Mouse (Mus musculus) embryo, embryonic 11 days (tissue): ENCODE measurements at regions not wholly inside any gene's neighbourhood (a gene's known extent, or its start where the extent isn't known, plus 50 kb on each side); places are given as distances from the start of the nearest gene placed in this dataset.

Source experiments
- DNase-seq: peaks from one replicate; pipeline ENCODE4 v3.0.0-alpha.2; 2015

DNA sequence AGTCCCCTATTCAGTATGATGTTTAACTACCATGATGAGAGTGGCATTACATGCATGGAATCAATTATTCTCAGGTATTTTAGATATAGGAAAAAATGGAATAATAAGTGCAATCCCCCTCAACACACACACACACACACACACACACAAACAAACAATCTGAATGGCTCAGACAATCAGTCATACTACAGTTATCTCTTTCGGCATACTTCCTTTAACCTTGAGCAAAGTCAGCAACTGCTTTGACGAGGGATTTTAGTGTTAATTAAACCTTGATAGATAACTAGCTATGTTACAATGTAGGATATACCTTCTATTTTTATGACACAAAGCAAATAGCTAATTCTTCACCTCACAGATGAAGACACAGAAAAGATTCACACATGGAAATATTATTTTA is 312.1 kb downstream of the Tex13c3 start:
- no peak for DNase-seq

- DNase-seq, result no peak
Observed at GRCm38 (mm10) chrX:19168546-19168945, 312.6 kb downstream of the Tex13c3 start.

DNA sequence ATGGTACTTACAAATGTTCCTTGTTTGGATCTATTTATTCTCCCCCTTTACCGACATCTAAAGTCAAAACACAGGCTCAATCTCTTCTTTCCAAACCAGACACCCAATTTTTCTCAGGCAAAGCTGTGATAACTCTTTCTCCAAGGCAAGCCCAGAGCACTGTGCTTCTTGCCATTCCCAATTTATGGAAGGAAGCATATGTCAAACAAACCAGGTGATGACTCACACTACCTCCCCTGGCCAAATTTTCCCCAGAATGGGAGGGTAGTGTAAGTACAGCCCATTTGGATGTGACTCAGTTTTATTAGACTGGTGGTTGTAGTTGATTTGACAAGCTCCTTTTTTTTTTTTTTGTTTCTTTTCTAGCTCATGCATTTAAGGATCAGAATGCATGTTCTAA is 313.0 kb downstream of the Tex13c3 start:
- no peak for DNase-seq

DNA sequence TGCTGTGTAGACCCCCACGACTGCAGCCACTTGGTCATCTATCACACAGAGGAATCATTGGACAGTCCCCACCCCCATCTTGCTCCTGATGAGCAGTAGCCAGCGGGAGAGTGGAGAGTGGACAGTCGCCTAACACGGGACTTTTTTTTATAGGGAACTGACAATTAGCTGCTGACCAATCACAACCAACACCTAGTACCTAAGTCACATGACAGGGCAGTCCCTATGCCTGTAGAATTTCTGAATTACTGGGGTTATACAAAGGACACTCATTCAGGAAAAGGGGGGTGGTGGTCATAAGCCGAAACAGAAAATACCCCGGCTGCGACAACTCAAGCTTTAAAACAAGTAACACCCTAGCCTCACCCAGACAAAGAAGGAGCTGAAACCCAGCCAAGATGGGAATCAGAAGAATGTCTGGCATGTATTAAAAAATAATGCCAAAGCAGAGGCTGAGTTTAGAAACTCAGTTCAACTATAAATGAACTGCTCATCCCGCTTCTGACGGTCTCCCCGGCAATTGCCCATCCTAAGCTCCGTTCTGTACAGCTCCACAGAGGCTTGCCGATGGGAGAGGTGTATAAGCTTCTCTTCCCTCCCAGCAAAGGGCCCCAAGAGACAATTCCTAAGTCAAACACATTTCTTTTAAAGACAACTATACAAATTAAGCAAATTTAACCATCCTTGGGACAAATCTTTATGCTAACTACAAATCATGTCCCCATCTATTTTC is 313.8 kb downstream of the Tex13c3 start:
- peak; percentile 13 for DNase-seq

DNA sequence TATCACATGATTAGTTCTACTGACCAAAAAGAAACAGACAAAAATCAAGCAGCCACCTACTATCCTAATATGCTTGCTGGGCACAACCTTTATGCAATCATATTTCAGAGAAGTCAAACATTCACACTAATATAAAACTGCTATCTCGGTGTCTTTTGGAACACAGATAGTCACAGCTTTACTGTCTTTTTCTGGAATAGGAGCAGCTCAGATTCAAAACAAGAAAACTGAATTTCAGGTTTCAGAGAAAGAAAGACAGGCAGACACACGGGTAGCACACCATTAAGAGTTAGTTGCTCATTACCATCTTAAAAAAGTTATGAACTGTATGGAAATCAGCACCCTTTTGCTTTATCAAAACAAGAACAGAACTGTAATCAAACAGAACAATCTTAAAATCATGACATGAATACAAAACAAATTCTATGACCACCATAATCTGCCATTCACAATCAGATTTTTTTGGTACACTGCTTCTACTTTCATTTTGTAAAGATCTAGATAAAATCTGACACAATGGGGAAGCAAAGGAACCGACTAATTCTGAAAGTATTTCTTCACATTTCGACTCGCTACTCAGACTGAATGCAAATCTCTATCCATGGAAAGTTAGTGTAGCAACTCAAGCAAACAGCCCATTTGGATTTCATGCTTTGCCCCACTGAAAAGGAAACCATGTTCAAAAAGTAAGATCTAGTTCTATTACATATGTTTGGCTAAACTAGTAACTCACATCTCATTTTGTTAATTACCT is 315.1 kb downstream of the Tex13c3 start:
- DNase-seq, result no peak

- DNase-seq, result peak; percentile 1
Observed at GRCm38 (mm10) chrX:19164151-19164550, 317.0 kb downstream of the Tex13c3 start.

- no peak for DNase-seq
Observed at GRCm38 (mm10) chrX:19162958-19163357, 318.2 kb downstream of the Tex13c3 start.

DNA sequence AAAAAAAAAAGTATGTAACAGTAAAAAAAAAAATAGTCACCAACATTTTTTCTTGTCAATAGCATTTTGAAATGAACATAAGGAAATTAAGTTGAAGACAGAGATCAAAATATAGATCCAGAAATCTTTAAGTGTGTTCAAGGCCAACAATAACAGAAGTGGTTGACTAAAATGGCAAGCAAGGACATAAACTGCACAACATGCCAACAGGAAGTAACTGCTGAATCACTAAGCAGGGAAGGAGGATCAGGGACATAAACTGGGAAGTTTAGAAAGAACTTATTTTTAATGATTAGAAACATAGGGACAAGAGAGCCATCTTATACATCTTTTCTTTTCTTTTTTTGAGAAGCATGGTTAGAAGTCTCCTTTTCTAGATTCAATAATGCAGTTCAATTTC is 318.8 kb downstream of the Tex13c3 start:
- DNase-seq, result no peak

DNA sequence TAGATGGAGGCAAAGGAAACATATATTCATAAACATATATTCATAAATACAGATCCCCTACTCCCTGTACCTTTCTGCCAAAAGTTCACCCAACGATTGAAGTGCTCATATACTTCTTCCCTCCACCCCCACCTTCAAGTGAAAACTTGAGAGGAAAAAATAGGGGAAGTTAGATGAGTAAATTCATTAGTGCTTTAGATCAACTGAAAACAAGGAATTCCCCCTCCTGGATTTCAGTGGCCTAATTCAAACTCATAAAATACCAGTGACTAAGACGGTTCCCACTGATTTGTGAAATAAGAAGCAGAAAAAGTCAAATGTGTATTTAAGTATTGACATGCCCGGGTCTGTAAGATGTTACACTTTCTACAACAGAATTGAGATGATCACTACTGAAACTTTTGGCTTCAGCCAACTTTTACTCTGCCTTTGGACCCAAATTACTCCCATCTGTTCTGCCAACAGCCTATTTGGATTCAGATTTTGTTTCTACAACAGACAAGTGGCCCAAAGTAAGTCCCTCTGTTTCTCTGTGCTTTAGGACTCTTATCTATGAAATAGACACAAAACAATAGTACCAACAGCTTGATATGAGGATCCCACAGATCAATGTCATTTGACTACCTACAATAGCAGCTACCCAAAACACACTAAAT is 320.7 kb downstream of the Tex13c3 start:
- no peak for DNase-seq

- no peak for DNase-seq
Observed at GRCm38 (mm10) chrX:19157464-19158203, 323.5 kb downstream of the Tex13c3 start.

DNA sequence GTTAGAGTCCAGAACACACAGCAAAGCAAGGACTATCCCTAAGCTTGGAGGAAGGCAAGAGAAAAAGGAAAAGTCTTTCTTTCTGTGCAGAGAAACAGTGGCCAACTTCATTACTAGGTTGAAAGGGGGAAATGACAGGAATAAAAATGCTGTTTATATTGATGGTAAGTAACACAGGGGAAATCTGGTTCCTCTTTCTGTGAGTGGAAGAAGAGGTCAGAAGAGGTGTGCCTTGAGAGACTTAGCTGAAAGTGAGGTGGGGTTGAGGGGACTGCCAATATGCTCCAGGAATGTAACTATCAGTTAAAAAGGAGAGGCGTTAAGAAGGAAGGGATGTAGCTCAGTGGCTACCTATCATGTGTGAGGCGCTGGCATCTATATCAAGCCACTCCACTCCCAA is 327.5 kb downstream of the Tex13c3 start:
- DNase-seq, result no peak

GRCm38 (mm10) chrX:19152170-19152861 is 328.8 kb downstream of the Tex13c3 start:
- DNase-seq, result no peak

DNA sequence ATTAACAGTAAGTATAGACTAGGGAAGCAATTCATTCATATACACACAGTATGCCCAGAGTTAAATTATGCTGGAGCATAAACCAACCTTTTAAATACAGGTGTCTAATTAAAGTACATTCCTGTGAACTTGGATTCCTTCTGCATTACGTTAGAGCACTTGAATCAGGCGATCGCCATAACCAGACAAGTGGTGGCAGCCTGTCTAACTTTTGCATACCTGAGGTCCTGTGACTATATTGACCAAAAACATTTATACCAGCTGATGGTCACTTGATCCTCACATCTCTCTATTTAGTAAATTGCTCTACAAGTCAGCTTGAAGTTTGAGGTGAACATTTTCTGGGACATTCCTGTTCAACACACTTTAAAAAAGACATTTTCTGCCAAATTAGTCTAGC is 330.5 kb downstream of the Tex13c3 start:
- no peak for DNase-seq

DNA sequence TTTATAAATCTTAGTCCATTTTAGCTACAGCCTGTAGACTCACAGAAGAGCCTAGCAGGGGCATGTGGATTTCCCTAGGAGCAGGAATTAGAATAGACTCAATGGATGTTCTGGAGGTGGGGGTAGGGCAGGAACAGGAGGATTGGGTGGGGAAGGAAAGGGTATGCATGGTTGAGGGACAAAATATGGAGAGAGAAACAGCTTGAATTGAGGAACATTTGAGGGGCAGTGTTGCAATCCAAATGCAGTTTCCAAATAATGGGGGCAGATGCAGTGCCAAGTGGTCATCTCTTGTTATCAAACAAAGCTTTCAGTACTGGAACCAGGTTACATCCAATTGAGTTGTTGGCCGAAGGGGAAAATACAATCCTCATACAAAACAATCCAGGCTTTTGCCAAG is 332.4 kb downstream of the Tex13c3 start:
- no peak for DNase-seq

DNA sequence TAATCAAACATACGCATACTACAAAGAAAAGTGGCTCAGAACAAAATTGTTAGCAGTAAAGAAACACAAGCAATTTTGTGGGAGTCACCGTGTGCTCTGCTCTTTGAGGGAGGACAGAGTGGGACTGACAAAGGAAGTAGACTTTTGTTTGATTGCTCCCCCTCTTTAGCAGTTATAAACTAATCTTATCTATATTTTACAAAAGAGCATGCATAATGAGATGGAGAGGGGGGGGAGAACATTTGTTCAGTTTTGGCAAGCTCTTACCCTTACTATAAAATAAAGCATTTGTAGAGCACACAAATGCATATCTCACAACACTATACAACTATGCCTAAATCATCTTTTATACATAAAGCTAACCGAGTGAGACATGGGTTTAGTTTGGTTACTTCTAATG is 332.9 kb downstream of the Tex13c3 start:
- no peak for DNase-seq

DNA sequence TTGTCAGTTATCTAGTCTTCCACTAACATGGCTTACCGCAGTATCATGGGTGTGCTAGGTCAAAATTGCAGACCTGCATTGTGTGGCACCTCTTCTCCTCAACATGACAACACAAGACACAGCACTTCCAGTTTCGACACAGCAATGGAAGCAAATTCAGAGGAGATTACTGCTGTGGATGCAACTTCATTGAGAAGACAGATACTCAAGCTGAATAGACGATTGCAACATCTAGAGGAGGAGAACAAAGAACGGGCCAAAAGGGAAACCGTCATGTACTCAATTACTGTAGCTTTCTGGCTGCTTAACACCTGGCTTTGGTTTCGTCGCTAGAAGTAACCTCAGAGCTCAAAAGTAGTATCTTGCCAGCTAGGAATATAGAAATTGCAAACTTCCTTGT is 368.4 kb downstream of the Tex13c3 start:
- no peak for DNase-seq

- no peak for DNase-seq
Observed at GRCm38 (mm10) chrX:19102911-19103310, 378.2 kb downstream of the Tex13c3 start.

- no peak for DNase-seq
Observed at GRCm38 (mm10) chrX:19095960-19096359, 385.2 kb downstream of the Tex13c3 start.

DNA sequence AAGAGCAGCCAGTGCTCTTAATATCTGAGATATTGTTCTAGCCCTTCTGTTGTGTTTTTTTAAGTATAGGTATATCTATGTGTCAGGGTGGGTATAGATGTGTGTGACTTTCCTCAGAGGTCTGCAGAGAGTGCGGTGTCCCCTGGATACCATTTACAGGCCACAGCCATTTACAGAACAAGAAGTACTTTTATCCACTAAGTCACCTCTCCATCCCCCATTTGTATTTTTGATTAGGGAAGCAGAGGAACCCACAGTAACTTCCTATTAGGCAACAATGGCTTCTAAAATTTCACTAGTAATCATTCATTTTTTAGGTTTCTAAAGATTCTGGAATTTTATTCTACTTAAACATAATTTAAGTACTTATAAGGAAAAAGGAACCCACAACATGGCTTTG is 396.7 kb downstream of the Tex13c3 start:
- no peak for DNase-seq

DNA sequence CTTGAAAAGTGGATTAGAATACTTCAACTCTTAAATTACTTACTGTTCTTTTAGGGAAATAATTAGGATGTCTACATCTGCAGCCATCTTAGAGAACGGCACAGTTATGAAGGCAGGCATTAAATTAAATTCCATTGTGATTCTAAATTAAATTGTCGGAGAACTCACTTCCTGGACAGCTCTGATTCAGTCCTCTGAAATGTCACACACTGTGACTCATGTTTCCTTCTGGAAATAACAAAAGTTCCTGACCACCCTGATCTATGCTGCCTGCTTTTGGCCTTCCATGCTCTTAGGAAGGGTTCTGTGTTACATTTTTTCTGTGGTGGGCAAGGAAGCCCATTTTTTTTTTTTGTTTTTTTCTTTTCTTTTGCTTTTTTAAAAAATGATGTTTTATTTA is 401.1 kb downstream of the Tex13c3 start:
- DNase-seq, result no peak
